Mouse (Mus musculus) CH12.LX (cell line): ENCODE measurements at regions not wholly inside any gene's neighbourhood (a gene's known extent, or its start where the extent isn't known, plus 50 kb on each side); places are given as distances from the start of the nearest gene placed in this dataset.

Source experiments
- DNase-seq: peaks from one replicate; pipeline ENCODE4 v3.0.0-alpha.2; 2013; ENCODE audit errors: extremely low read depth
- H3K27ac ChIP-seq: 2 replicates; pipeline ENCODE4 v1.5.1; 2012; ENCODE audit warnings: low read depth, mild to moderate bottlenecking, control low read depth, moderate library complexity; ENCODE audit not compliant: insufficient read depth
- H3K27me3 ChIP-seq: replicated peaks from 2 replicates; pipeline ENCODE3; 2012; ENCODE audit warnings: inconsistent platforms
- H3K36me3 ChIP-seq, 2 experiments: replicated peaks in 1 of 2; 2 replicates each; pipeline versions ENCODE3 to v1.6.1; 2012; ENCODE audit warnings: inconsistent platforms in 1 of 2, low read length in 1 of 2, mild to moderate bottlenecking in 1 of 2, mixed read lengths in 1 of 2, moderate library complexity in 1 of 2; ENCODE audit not compliant: control insufficient read depth in 1 of 2, insufficient read depth in 1 of 2
- H3K4me1 ChIP-seq, 2 experiments: 2 replicates each; pipeline ENCODE4 v1.6.1; 2012; ENCODE audit warnings: inconsistent platforms in 1 of 2, moderate library complexity in 1 of 2; ENCODE audit not compliant: insufficient read depth in 2 of 2, control insufficient read depth in 1 of 2
- H3K4me2 ChIP-seq: 2 replicates; pipeline ENCODE4 v1.6.1; 2012; ENCODE audit warnings: low read depth, mild to moderate bottlenecking, control low read depth; ENCODE audit not compliant: poor library complexity, insufficient read depth, severe bottlenecking
- H3K4me3 ChIP-seq, 3 experiments: fragments of 150-350 bp in 1 of 3; sonication (generic) in 1 of 3; replicated peaks in 1 of 3; 2 replicates each; pipeline versions ENCODE3 to v1.5.1; 2011 to 2012; ENCODE audit warnings: low read depth in 2 of 3, low read length in 2 of 3, mild to moderate bottlenecking in 2 of 3, moderate library complexity in 2 of 3, control low read depth in 1 of 3, improper control_type of control experiment in 1 of 3, inconsistent platforms in 1 of 3, mixed read lengths in 1 of 3; ENCODE audit not compliant: poor library complexity in 1 of 3
- H3K79me2 ChIP-seq: replicated peaks from 2 replicates; pipeline ENCODE4 v1.6.1; 2012; ENCODE audit warnings: mild to moderate bottlenecking, moderate library complexity; ENCODE audit not compliant: control insufficient read depth, poor library complexity, insufficient read depth, severe bottlenecking; ENCODE audit errors: extremely low read depth
- H3K9ac ChIP-seq: 2 replicates; pipeline ENCODE4 v1.6.1; 2012; ENCODE audit warnings: low read depth, mild to moderate bottlenecking, control low read depth, moderate library complexity; ENCODE audit not compliant: insufficient read depth
- H3K9me3 ChIP-seq: replicated peaks from 2 replicates; pipeline ENCODE3; 2012; ENCODE audit warnings: low read length, inconsistent platforms, mixed read lengths
- BHLHE40 ChIP-seq: IDR thresholded peaks from 2 replicates; pipeline ENCODE4 v1.6.1; 2011; ENCODE audit warnings: mild to moderate bottlenecking, low read depth, low read length, improper control_type of control experiment
- CHD2 ChIP-seq: IDR thresholded peaks from 2 replicates; pipeline ENCODE4 v1.6.1; 2011; ENCODE audit warnings: low read length, improper control_type of control experiment
- CTCF ChIP-seq, 2 experiments: IDR thresholded peaks in 1 of 2; conservative IDR thresholded peaks in 1 of 2; 2 replicates each; pipeline ENCODE4 v1.5.1; 2011 to 2012; ENCODE audit warnings: low read depth in 2 of 2, low read length in 2 of 2, improper control_type of control experiment in 1 of 2, inconsistent platforms in 1 of 2, mild to moderate bottlenecking in 1 of 2, moderate library complexity in 1 of 2
- EP300 ChIP-seq: IDR thresholded peaks from 2 replicates; pipeline ENCODE4 v1.6.1; 2011; ENCODE audit warnings: low read length, improper control_type of control experiment
- ETS1 ChIP-seq: conservative IDR thresholded peaks from 2 replicates; pipeline ENCODE4 v1.6.1; 2012; ENCODE audit warnings: low read depth, mild to moderate bottlenecking, inconsistent platforms, low read length, improper control_type of control experiment, moderate library complexity
- HCFC1 ChIP-seq: IDR thresholded peaks from 2 replicates; pipeline ENCODE4 v1.6.1; 2012; ENCODE audit warnings: low read depth, mild to moderate bottlenecking, inconsistent platforms, low read length, improper control_type of control experiment
- IRF4 ChIP-seq: IDR thresholded peaks from 2 replicates; pipeline ENCODE4 v1.6.1; 2014; ENCODE audit warnings: low read depth, mild to moderate bottlenecking, inconsistent platforms, low read length, improper control_type of control experiment
- JUN ChIP-seq: IDR thresholded peaks from 2 replicates; pipeline ENCODE4 v1.6.1; 2011; ENCODE audit warnings: low read depth, mild to moderate bottlenecking, low read length, improper control_type of control experiment, moderate library complexity; ENCODE audit not compliant: insufficient read depth
- JUND ChIP-seq: conservative IDR thresholded peaks from 2 replicates; pipeline ENCODE4 v1.6.1; 2011; ENCODE audit warnings: low read depth, low read length, improper control_type of control experiment
- KAT2A ChIP-seq: IDR thresholded peaks from 2 replicates; pipeline ENCODE4 v1.6.1; 2012; ENCODE audit warnings: low read length, improper control_type of control experiment, inconsistent platforms; ENCODE audit not compliant: insufficient replicate concordance
- MAX ChIP-seq: IDR thresholded peaks from 2 replicates; pipeline ENCODE4 v1.6.1; 2011; ENCODE audit warnings: low read length, improper control_type of control experiment
- MAZ ChIP-seq: IDR thresholded peaks from 2 replicates; pipeline ENCODE4 v1.6.1; 2012; ENCODE audit warnings: low read depth, mild to moderate bottlenecking, inconsistent platforms, low read length, improper control_type of control experiment, moderate library complexity
- MEF2A ChIP-seq: IDR thresholded peaks from 2 replicates; pipeline ENCODE4 v1.6.1; 2014; ENCODE audit warnings: low read depth, mild to moderate bottlenecking, inconsistent platforms, low read length, improper control_type of control experiment, borderline replicate concordance
- MXI1 ChIP-seq: IDR thresholded peaks from 2 replicates; pipeline ENCODE4 v1.6.1; 2011; ENCODE audit warnings: mild to moderate bottlenecking, low read depth, low read length, improper control_type of control experiment
- MYC ChIP-seq: IDR thresholded peaks from 2 replicates; pipeline ENCODE4 v1.6.1; 2011; ENCODE audit warnings: low read depth, mild to moderate bottlenecking, improper control_type of control experiment, low read length
- NELFE ChIP-seq: IDR thresholded peaks from 2 replicates; pipeline ENCODE4 v1.6.1; 2011; ENCODE audit warnings: low read depth, low read length, improper control_type of control experiment
- PAX5 ChIP-seq: IDR thresholded peaks from 2 replicates; pipeline ENCODE4 v1.6.1; 2012; ENCODE audit warnings: low read length, inconsistent platforms, mixed read lengths
- POLR2A ChIP-seq: IDR thresholded peaks from 2 replicates; pipeline ENCODE4 v1.6.1; 2011; ENCODE audit warnings: low read depth, mild to moderate bottlenecking, improper control_type of control experiment, low read length
- SIN3A ChIP-seq: IDR thresholded peaks from 2 replicates; pipeline ENCODE4 v1.6.1; 2012; ENCODE audit warnings: low read length, improper control_type of control experiment, inconsistent platforms
- TBP ChIP-seq: conservative IDR thresholded peaks from 2 replicates; pipeline ENCODE4 v1.6.1; 2011; ENCODE audit warnings: low read depth, low read length, improper control_type of control experiment
- TCF12 ChIP-seq: IDR thresholded peaks from 2 replicates; pipeline ENCODE4 v1.6.1; 2014; ENCODE audit warnings: low read depth, mild to moderate bottlenecking, inconsistent platforms, low read length, improper control_type of control experiment
- UBTF ChIP-seq: IDR thresholded peaks from 2 replicates; pipeline ENCODE4 v1.6.1; 2012; ENCODE audit warnings: low read depth, mild to moderate bottlenecking, inconsistent platforms, low read length, improper control_type of control experiment, moderate library complexity
- USF1 ChIP-seq: IDR thresholded peaks from 2 replicates; pipeline ENCODE4 v1.6.1; 2014; ENCODE audit warnings: low read depth, mild to moderate bottlenecking, inconsistent platforms, low read length, improper control_type of control experiment
- ZC3H11A ChIP-seq: IDR thresholded peaks from 2 replicates; pipeline ENCODE4 v1.6.1; 2012; ENCODE audit warnings: low read depth, mild to moderate bottlenecking, inconsistent platforms, low read length, improper control_type of control experiment
- ZKSCAN1 ChIP-seq: IDR thresholded peaks from 2 replicates; pipeline ENCODE4 v1.6.1; 2012; ENCODE audit warnings: low read depth, inconsistent platforms, low read length, improper control_type of control experiment, borderline replicate concordance
- ZNF384 ChIP-seq: IDR thresholded peaks from 2 replicates; pipeline ENCODE4 v1.6.1; 2012; ENCODE audit warnings: low read depth, low read length, improper control_type of control experiment, inconsistent platforms
- dilution Hi-C: fragments of 300-500 bp; cut with MboI; formaldehyde crosslinking; loops from 2 replicates; pipeline ENCODE4 v1.14.3; 2020; ENCODE audit warnings: low sequenced_read_pairs; ENCODE audit not compliant: extremely low pct_unique_long_range_greater_than_20kb, extremely low pct_ligation_motif_present
- in situ Hi-C: fragments of 300-500 bp; cut with MboI; formaldehyde crosslinking; loops from 3 replicates; pipeline ENCODE4 v1.14.3; 2019; ENCODE audit warnings: low sequenced_read_pairs, low pct_ligation_motif_present, low pct_unique_long_range_greater_than_20kb, mixed read lengths

GRCm38 (mm10) chr4:105449046-105449860, 292.1 kb downstream of the Plpp3 start:
- DNase-seq, result no peak
- peak overlapping the region; percentile 55 for H3K4me2 ChIP-seq
- no peaks in the 10 kb centered on the region for H3K9me3 ChIP-seq
- no peak for TF ChIP-seq TBP
- no peak for TF ChIP-seq MXI1
- no peak for TF ChIP-seq ZKSCAN1
- TF ChIP-seq MYC, result no peak
- TF ChIP-seq HCFC1, result no peak
- TF ChIP-seq MAX, result no peak
- no peak for TF ChIP-seq EP300
- TF ChIP-seq CHD2, result no peak
- no peak for TF ChIP-seq ZC3H11A
- no peak for TF ChIP-seq IRF4
- no peak for TF ChIP-seq JUND
- TF ChIP-seq POLR2A, result no peak
- TF ChIP-seq MEF2A, result no peak
- TF ChIP-seq, all 38 proteins: peak for 0
- Histone ChIP-seq H3K4me1 (no peaks in the 10 kb centered on the region; a peak in 1 of 4 replicates), H3K36me3 (no peaks in the 10 kb centered on the region), H3K79me2 (no peaks in the 10 kb centered on the region), H3K27me3 (peaks cover 2% of the 10 kb centered on the region), H3K9ac (no peak overlapping the region), H3K27ac (no peak overlapping the region), H3K4me3 (no peak overlapping the region)
- dilution Hi-C loops, result no loop called here
- in situ Hi-C loops, result no loop called here

GRCm38 (mm10) chr4:105450881-105451280, 293.7 kb downstream of the Plpp3 start:
- Histone ChIP-seq H3K4me3 (no peak overlapping the region), H3K4me2 (no peak overlapping the region), H3K27ac (no peak overlapping the region), H3K9me3 (no peaks in the 10 kb centered on the region), H3K36me3 (no peaks in the 10 kb centered on the region), H3K4me1 (no peaks in the 10 kb centered on the region; a peak in 1 of 4 replicates), H3K27me3 (peaks cover 2% of the 10 kb centered on the region), H3K9ac (no peak overlapping the region), H3K79me2 (no peaks in the 10 kb centered on the region)
- DNase-seq, result no peak
- TF ChIP-seq ZKSCAN1, result no peak
- no peak for TF ChIP-seq POLR2A
- no peak for TF ChIP-seq JUN
- no peak for TF ChIP-seq TBP
- no peak for TF ChIP-seq UBTF
- no peak for TF ChIP-seq EP300
- TF ChIP-seq TCF12, result no peak
- no peak for TF ChIP-seq ZNF384
- no peak for TF ChIP-seq NELFE
- TF ChIP-seq MAX, result no peak
- TF ChIP-seq ETS1, result no peak
- no peak for TF ChIP-seq BHLHE40
- no peak for TF ChIP-seq KAT2A
- TF ChIP-seq CTCF (conservative IDR thresholded peaks at IDR 0.05 in 1 of 2, IDR thresholded peaks at IDR 0.05 in 1 of 2; ENCODE audit: low read depth in 2 of 2, low read length in 2 of 2), result no peak
- TF ChIP-seq SIN3A, result no peak
- no peak for TF ChIP-seq USF1
- TF ChIP-seq MAZ, result no peak
- no peak for TF ChIP-seq PAX5
- no peak for TF ChIP-seq MEF2A
- in situ Hi-C loops (no loop called here), dilution Hi-C loops (no loop called here)
